Mouse (Mus musculus) embryonic facial prominence, embryonic 13.5 days (tissue): ENCODE results near the gene Jag2. TPM values are rescaled to one million over a fixed set of nuclear protein-coding genes. Genes with fewer than 3 reads are reported as not detected.

Source experiments
- ATAC-seq: fragments of 200-750 bp; cut with Nextera tagmentation; 2 replicates; pipeline ENCODE4 v1.8.0; 2017; ENCODE audit warnings: low read depth; ENCODE audit not compliant: insufficient number of reproducible peaks, insufficient read depth, low FRiP score, low TSS enrichment
- H3K27ac ChIP-seq: fragments of 300-500 bp; sonication (generic); 2 replicates; pipeline ENCODE4 v1.5.1; 2015; ENCODE audit warnings: moderate library complexity, mild to moderate bottlenecking, inconsistent platforms
- H3K27me3 ChIP-seq: fragments of 300-500 bp; sonication (generic); 2 replicates; pipeline ENCODE4 v1.6.1; 2015; ENCODE audit warnings: mild to moderate bottlenecking, inconsistent platforms
- H3K36me3 ChIP-seq: fragments of 300-500 bp; sonication (generic); 2 replicates; pipeline ENCODE4 v1.6.1; 2015; ENCODE audit warnings: mild to moderate bottlenecking, inconsistent platforms
- H3K4me1 ChIP-seq: fragments of 300-500 bp; sonication (generic); 2 replicates; pipeline ENCODE4 v1.6.1; 2015; ENCODE audit warnings: inconsistent platforms
- H3K4me2 ChIP-seq: fragments of 300-500 bp; sonication (generic); 2 replicates; pipeline ENCODE4 v1.6.1; 2015; ENCODE audit warnings: moderate library complexity, mild to moderate bottlenecking, inconsistent platforms
- H3K4me3 ChIP-seq: fragments of 300-500 bp; sonication (generic); 2 replicates; pipeline ENCODE4 v1.5.1; 2015; ENCODE audit warnings: mild to moderate bottlenecking, inconsistent platforms
- H3K9ac ChIP-seq: fragments of 300-500 bp; sonication (generic); 2 replicates; pipeline ENCODE4 v1.6.1; 2015; ENCODE audit warnings: mild to moderate bottlenecking, inconsistent platforms
- H3K9me3 ChIP-seq: fragments of 300-500 bp; sonication (generic); 2 replicates; pipeline ENCODE4 v1.6.1; 2016; ENCODE audit warnings: inconsistent platforms
- WGBS: fragments of 180-500 bp; shearing (Covaris S2); methylation state at CpG from one replicate; pipeline ENCODE4 v1.1.7; 2015; ENCODE audit warnings: mixed read lengths; 5-methylcytosine and 5-hydroxymethylcytosine counted together
- polyA plus RNA-seq: library from polyadenylated mRNA; unstranded; fragments of >200 nt; fragmentation: Nextera tagmentation; extraction: Ambion mirVana; gene quantifications from 2 replicates; pipeline ENCODE4 v1.2.1, GENCODE M21; 2015

Jag2 gene
- polyA plus RNA-seq, 1 experiment from 2014 or later, result 11.5 TPM

DNA sequence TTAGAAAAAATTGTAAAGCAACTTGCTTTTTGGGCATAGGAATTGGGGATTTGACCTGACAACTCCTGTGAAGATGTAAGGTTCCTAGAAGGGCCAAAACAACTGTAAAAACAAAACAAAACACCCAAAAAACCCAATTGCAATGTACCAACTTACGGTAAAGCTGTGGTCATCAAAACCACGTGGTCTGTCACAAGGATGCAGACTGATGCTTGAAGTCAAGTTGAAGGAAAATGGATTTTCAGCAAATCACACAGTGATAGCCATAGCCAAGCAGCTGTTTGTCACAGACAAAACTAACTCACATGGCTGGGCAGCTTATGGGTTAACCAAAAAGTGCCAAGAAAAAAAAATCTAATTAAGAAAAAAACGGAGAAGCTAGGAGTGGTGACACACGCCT lies 30.6 kb downstream of the Jag2 start:
- no peak for ATAC-seq
- no peaks in the 10 kb centered on the region for H3K36me3 ChIP-seq
- H3K4me2 ChIP-seq, result no peak overlapping the region
- WGBS, result 41% methylated on average over 4 of the region's 4 CpGs
- no peaks in the 10 kb centered on the region for H3K9me3 ChIP-seq
- H3K9ac ChIP-seq, result no peak overlapping the region
- peaks cover 16% of the 10 kb centered on the region for H3K4me1 ChIP-seq
- peaks cover 4% of the 10 kb centered on the region; the same call in 1 of the 2 replicates for H3K27me3 ChIP-seq
- H3K4me3 ChIP-seq, result no peak overlapping the region
- no peak overlapping the region for H3K27ac ChIP-seq

DNA sequence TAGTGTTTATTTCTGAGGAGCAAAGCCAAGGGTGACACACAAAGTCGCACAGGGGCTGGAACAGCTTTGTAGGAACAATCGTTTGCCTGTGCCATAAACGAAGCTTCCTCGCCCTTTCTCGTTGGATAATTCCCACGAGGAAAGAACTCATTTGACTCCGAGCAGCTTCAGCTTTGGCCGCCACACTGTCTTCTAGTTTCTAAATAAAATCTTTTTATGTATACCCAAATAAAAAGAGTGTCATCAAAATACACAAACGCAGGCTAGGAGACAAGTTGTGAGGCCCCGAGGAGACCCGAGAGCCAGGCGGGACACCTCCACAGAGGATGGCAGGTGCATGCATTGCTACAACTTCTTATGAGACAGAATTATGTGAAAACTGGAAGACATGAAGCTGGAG lies 31.2 kb downstream of the Jag2 start:
- no peaks in the 10 kb centered on the region for H3K36me3 ChIP-seq
- no peak for ATAC-seq
- H3K4me1 ChIP-seq, result peaks cover 15% of the 10 kb centered on the region
- no peak overlapping the region for H3K27ac ChIP-seq
- H3K9me3 ChIP-seq, result no peaks in the 10 kb centered on the region
- peak overlapping the region; percentile 18; the same call in 1 of the 2 replicates for H3K4me2 ChIP-seq
- WGBS, result 74% methylated on average over 12 of the region's 12 CpGs
- H3K4me3 ChIP-seq, result no peak overlapping the region
- peaks cover 6% of the 10 kb centered on the region; the same call in 1 of the 2 replicates for H3K27me3 ChIP-seq
- no peak overlapping the region for H3K9ac ChIP-seq

DNA sequence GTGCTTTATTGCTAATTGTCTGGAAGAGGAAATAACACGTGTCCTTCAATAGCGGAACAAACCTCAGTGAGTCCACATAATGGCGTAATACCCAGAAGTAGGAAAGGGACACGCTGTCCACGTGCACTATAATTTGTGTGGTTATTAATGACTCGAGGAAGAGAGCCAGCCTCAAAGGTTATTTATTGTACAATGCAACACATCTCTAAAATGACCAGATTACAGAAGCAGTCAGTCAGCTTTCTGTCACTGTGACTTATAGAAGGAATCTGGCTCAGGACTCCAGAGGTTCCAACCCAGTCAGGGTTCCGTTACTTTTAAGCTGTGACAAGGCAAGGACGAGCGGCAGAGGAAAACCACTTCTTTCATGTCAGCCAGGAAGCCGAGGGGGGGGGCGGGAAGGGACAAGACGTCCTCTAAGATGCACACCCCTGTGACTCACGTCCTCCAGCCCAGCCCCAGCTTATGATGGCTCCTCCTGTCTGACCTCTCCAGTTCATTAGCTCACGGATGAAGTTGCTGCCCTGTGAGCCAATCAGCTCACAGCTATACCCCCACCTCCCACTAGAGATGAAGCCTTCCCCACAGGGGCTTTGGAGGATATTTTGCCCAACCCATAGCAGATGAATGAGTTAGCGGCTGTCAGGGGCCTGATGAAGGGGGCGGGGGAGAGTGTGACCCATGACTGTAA lies 31.9 kb downstream of the Jag2 start:
- 31% methylated on average over 16 of the region's 16 CpGs for WGBS
- ATAC-seq, result 0 out of 2 replicates have a peak, but pooled peaks have one; percentile 44
- Histone ChIP-seq H3K4me3 (no peak overlapping the region), H3K4me2 (peak overlapping the region; percentile 18), H3K36me3 (no peaks in the 10 kb centered on the region), H3K4me1 (peaks cover 15% of the 10 kb centered on the region), H3K9me3 (no peaks in the 10 kb centered on the region), H3K27ac (no peak overlapping the region), H3K9ac (no peak overlapping the region; the same call in 1 of the 2 replicates), H3K27me3 (peaks cover 6% of the 10 kb centered on the region; the same call in 1 of the 2 replicates)

DNA sequence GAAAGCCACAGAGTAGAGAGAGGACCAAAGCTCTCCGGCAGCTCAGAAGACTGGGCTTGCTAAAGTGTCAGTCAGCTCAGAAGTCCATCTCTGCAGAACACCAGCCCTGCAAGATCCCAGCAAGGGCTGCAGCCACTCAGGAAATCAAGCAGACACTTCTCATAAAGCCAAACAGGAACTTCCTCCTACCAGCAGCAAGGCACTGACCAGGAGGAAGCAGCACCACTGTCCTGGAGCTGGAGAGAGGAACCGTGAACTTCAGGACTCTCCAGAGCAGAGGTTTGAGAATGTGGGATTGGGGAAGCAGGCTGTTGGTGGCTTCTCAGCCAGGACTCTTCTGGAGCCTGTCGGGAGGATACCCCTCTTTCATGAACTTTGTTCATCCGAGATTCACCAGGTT lies 34.6 kb downstream of the Jag2 start:
- H3K4me3 ChIP-seq, result no peak overlapping the region
- H3K4me2 ChIP-seq, result no peak overlapping the region
- no peak overlapping the region for H3K27ac ChIP-seq
- H3K4me1 ChIP-seq, result peaks cover 15% of the 10 kb centered on the region
- peaks cover 6% of the 10 kb centered on the region; the same call in 1 of the 2 replicates for H3K27me3 ChIP-seq
- no peaks in the 10 kb centered on the region for H3K36me3 ChIP-seq
- ATAC-seq, result no peak
- WGBS, result 70% methylated on average over 4 of the region's 4 CpGs
- H3K9me3 ChIP-seq, result no peaks in the 10 kb centered on the region
- H3K9ac ChIP-seq, result no peak overlapping the region

DNA sequence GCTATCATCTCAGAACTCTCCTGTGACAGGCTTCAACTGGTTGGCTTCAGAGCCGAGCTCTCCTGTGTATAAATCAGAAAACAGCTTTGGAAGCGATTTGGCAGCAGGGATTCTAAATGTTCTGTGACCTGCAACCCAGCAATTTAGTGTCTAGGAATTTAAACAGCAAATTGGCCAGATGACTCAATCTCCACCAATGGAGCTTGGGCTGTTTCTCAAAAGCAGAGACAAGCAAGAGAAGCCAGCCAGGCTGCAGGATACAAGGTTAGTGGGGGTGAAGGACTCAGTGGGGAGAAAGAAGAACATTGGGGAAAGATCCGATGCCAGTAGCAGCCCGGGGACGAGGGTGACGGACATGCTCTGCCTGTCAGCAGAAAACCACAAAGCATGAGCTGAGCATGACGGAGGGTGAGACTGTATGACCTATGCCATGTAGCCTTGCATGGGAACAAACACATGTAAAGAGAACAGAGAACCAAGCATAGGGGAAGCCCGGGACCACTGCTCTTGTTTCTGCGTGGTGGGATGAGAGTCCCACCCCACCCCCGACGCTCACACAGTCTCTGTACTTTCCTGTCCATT lies 35.2 kb downstream of the Jag2 start:
- 67% methylated on average over 11 of the region's 11 CpGs for WGBS
- Histone ChIP-seq H3K4me1 (peaks cover 15% of the 10 kb centered on the region), H3K9ac (no peak overlapping the region), H3K27ac (no peak overlapping the region), H3K4me3 (no peak overlapping the region), H3K9me3 (no peaks in the 10 kb centered on the region), H3K4me2 (no peak overlapping the region), H3K27me3 (peaks cover 6% of the 10 kb centered on the region; the same call in 1 of the 2 replicates), H3K36me3 (no peaks in the 10 kb centered on the region)
- ATAC-seq, result no peak

DNA sequence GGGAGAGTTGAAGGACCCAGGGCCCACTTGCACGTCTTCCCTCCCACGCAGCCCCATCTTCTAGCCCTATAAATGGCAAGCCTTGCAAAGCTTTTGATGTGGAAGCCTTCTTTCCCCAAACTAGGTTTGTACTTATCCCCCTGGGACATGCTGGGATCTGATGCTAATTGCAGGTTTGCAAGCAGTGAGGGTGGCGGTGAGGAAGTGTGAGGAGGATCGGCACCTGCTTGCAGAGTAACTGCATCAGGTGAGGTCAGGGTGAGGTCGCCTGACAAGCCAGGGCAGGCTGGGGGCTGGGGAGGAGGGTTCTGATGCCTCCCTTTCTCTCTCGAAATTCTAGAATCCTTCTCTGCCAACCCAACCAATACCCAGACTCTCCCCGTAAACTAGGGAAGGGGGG lies 44.1 kb downstream of the Jag2 start:
- Histone ChIP-seq H3K9ac (no peak overlapping the region), H3K4me1 (0 out of 2 replicates have a peak, but pooled peaks cover 6% of the 10 kb centered on the region), H3K4me2 (no peak overlapping the region), H3K36me3 (no peaks in the 10 kb centered on the region), H3K27me3 (0 out of 2 replicates have a peak, but pooled peaks cover 3% of the 10 kb centered on the region), H3K4me3 (no peak overlapping the region), H3K9me3 (no peaks in the 10 kb centered on the region), H3K27ac (no peak overlapping the region)
- 0 out of 2 replicates have a peak, but pooled peaks have one; percentile 52 for ATAC-seq
- WGBS, result 39% methylated on average over 7 of the region's 7 CpGs

DNA sequence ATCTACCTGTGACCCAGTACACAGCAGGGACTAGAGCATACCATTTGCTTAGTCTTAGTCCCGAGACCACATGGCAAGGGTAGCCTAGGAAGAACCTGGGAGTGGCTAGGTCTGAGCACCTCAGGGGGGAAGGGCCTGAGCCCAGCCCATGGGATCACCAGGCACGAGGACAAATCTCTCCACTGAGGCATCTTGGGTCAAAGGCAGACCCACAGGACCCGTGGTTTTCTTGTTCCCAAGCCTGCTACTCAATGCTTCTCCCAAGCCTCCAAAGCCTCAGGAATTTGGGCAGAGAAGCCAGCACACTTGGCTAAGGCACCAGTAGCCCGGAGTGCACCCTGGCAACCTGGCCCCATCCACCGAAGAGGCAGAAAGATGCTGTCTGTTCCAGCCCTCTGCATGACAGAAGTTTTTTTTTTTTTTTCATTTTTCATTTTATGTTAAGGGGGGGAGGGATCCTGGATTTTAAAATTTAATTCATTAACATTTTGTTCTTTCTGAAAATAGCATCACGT lies 48.2 kb downstream of the Jag2 start:
- Histone ChIP-seq H3K4me1 (peaks cover 28% of the 10 kb centered on the region), H3K4me2 (no peak overlapping the region), H3K9ac (no peak overlapping the region), H3K27me3 (peaks cover 39% of the 10 kb centered on the region), H3K4me3 (no peak overlapping the region), H3K9me3 (no peaks in the 10 kb centered on the region), H3K27ac (no peak overlapping the region; the same call in 1 of the 2 replicates), H3K36me3 (no peaks in the 10 kb centered on the region)
- no peak for ATAC-seq
- WGBS, result 68% methylated on average over 6 of the region's 6 CpGs

DNA sequence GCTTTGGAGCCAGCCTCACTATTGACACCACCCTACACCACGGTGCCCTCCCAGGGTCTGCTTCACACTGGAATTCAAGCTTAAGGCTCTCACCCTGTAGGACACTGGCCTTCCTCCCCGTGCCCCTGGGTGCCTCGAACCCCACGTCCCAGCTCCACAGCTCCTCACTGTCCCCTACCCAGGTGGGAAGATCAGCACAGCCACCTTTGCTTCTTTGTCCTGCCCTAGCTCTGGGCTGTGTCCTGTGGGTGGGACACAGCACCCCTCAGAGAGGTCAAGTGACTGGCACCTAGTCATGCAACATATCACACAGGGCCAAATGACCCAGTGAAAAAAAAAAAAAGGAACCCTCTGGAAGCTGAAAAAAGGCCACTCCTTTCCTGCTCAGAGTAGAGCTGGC lies 48.9 kb downstream of the Jag2 start:
- no peaks in the 10 kb centered on the region for H3K9me3 ChIP-seq
- H3K36me3 ChIP-seq, result no peaks in the 10 kb centered on the region
- H3K9ac ChIP-seq, result no peak overlapping the region
- 68% methylated on average over 4 of the region's 4 CpGs for WGBS
- no peak overlapping the region for H3K4me3 ChIP-seq
- no peak overlapping the region for H3K4me2 ChIP-seq
- peaks cover 32% of the 10 kb centered on the region for H3K4me1 ChIP-seq
- no peak for ATAC-seq
- H3K27ac ChIP-seq, result no peak overlapping the region
- peaks cover 46% of the 10 kb centered on the region for H3K27me3 ChIP-seq

DNA sequence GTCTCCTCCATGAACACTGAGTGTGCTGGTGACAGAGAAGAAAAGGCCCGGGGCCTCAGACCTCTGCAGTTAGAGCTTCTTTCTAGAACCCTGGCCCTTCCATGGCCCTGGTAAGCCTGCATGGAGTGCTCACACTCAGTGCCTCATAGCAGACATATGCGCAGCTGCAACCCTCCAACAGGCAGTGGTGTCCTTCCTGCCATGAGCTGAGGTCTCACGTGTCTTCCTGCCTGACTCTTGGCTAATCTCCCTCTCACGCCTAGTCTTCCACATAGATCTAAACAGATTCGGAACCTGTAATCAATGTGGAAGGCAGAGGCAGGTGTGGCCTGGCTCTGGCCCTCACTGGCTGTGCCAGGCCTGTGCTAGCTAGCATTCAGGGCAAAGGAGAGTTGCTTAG lies 49.8 kb downstream of the Jag2 start:
- H3K4me2 ChIP-seq, result no peak overlapping the region
- no peak overlapping the region for H3K27ac ChIP-seq
- H3K4me1 ChIP-seq, result peaks cover 28% of the 10 kb centered on the region
- H3K27me3 ChIP-seq, result peaks cover 55% of the 10 kb centered on the region
- H3K9ac ChIP-seq, result 0 out of 2 replicates have a peak overlapping the region, but pooled peaks have one; percentile 37
- H3K36me3 ChIP-seq, result no peaks in the 10 kb centered on the region
- no peak for ATAC-seq
- H3K4me3 ChIP-seq, result no peak overlapping the region
- no peaks in the 10 kb centered on the region for H3K9me3 ChIP-seq
- 82% methylated on average over 5 of the region's 5 CpGs for WGBS

DNA sequence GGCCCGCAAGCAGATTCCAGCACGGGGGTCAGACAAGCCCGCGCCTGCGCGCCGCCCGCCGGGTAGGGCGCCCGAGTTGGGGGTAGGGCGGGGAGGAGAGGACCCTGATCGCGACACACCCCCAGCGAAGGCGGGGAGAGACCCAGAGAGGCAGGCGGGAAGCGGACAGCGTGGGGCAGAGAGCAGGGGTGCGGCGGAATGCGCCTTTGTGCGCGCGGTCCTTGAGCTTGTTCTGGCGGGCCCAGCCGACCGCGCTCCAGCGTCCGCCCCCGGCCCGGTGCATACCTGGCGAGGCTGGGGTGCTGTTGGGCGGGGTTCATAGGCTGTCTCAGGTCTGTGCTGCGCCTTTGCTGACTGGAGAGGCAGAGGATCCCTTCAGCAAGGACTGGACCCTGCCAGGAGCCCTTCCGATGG lies 52.0 kb downstream of the Jag2 start:
- H3K9me3 ChIP-seq, result no peaks in the 10 kb centered on the region
- H3K4me3 ChIP-seq, result peak overlapping the region; percentile 45
- peak overlapping the region; percentile 70 for H3K9ac ChIP-seq
- peaks cover 39% of the 10 kb centered on the region for H3K4me1 ChIP-seq
- H3K4me2 ChIP-seq, result peak overlapping the region; percentile 82
- peak overlapping the region; percentile 64 for H3K27ac ChIP-seq
- peaks cover 77% of the 10 kb centered on the region for H3K27me3 ChIP-seq
- WGBS, result 1% methylated on average over 36 of the region's 37 CpGs
- ATAC-seq, result peak; percentile 44
- H3K36me3 ChIP-seq, result no peaks in the 10 kb centered on the region

DNA sequence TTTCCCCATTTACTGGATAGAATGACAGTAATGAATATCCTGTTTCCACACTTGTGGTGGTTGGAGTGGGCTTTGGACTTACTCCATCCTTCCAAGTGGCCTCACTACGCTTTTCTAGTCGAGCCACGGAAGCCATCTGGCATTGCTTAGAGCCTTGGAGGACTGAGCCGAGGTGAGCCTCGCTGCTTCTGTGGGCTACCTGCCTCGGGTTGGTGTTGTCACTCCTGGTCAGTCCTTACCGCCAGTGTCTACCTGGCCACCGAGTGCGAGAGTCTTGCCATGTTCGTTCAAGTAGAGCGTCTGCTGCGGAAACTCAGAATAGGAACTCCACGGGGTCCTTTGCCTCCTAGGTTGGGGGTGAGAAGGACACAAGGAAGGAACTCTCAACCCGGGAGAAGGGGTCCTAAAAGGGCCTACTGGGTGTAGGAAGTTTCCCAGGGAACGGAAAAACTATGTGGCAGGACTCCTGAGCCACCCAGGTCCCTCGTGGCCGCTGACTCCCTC lies 52.5 kb downstream of the Jag2 start:
- Histone ChIP-seq H3K36me3 (no peaks in the 10 kb centered on the region), H3K9ac (peak overlapping the region; percentile 70), H3K27me3 (peaks cover 82% of the 10 kb centered on the region), H3K9me3 (no peaks in the 10 kb centered on the region), H3K4me3 (peak overlapping the region; percentile 45), H3K27ac (0 out of 2 replicates have a peak overlapping the region, but pooled peaks have one; percentile 39), H3K4me2 (peak overlapping the region; percentile 82), H3K4me1 (peaks cover 39% of the 10 kb centered on the region)
- no peak for ATAC-seq
- WGBS, result 4% methylated on average over 17 of the region's 17 CpGs
